Mouse (Mus musculus) limb, embryonic 15.5 days (tissue): ENCODE data around the gene Slc22a6. TPM values are rescaled to one million over a fixed set of nuclear protein-coding genes. Genes with fewer than 3 reads are reported as not detected.

Experiments used
- ATAC-seq: fragments of 200-750 bp; cut with Nextera tagmentation; 2 replicates; pipeline ENCODE4 v1.8.0; 2017; ENCODE audit warnings: low read depth, moderate TSS enrichment; ENCODE audit not compliant: insufficient number of reproducible peaks, low FRiP score, low TSS enrichment
- H3K27ac ChIP-seq: fragments of 300-500 bp; sonication (generic); 2 replicates; pipeline ENCODE4 v1.5.1; 2015; ENCODE audit warnings: moderate library complexity, mild to moderate bottlenecking, inconsistent platforms
- H3K27me3 ChIP-seq: fragments of 300-500 bp; sonication (generic); 2 replicates; pipeline ENCODE4 v1.6.1; 2015; ENCODE audit warnings: inconsistent platforms
- H3K36me3 ChIP-seq: fragments of 300-500 bp; sonication (generic); 2 replicates; pipeline ENCODE4 v1.6.1; 2015; ENCODE audit warnings: inconsistent platforms
- H3K4me1 ChIP-seq: fragments of 300-500 bp; sonication (generic); 2 replicates; pipeline ENCODE4 v1.6.1; 2015; ENCODE audit warnings: inconsistent platforms
- H3K4me2 ChIP-seq: fragments of 300-500 bp; sonication (generic); 2 replicates; pipeline ENCODE4 v1.6.1; 2015; ENCODE audit warnings: mild to moderate bottlenecking, inconsistent platforms
- H3K4me3 ChIP-seq: fragments of 300-500 bp; sonication (generic); 2 replicates; pipeline ENCODE4 v1.5.1; 2015; ENCODE audit warnings: mild to moderate bottlenecking, inconsistent platforms
- H3K9ac ChIP-seq: fragments of 300-500 bp; sonication (generic); 2 replicates; pipeline ENCODE4 v1.6.1; 2015; ENCODE audit warnings: inconsistent platforms
- H3K9me3 ChIP-seq: fragments of 300-500 bp; sonication (generic); 2 replicates; pipeline ENCODE4 v1.6.1; 2016; ENCODE audit warnings: inconsistent platforms
- WGBS: fragments of 180-500 bp; shearing (Covaris S2); methylation state at CpG from one replicate; pipeline ENCODE4 v1.1.7; 2015; 5-methylcytosine and 5-hydroxymethylcytosine counted together
- polyA plus RNA-seq: library from polyadenylated mRNA; unstranded; fragments of >200 nt; fragmentation: Nextera tagmentation; extraction: Ambion mirVana; gene quantifications from 2 replicates; pipeline ENCODE4 v1.2.1, GENCODE M21; 2015

Gene Slc22a6
- polyA plus RNA-seq, 1 experiment from 2014 or later, result 0.06 TPM

DNA sequence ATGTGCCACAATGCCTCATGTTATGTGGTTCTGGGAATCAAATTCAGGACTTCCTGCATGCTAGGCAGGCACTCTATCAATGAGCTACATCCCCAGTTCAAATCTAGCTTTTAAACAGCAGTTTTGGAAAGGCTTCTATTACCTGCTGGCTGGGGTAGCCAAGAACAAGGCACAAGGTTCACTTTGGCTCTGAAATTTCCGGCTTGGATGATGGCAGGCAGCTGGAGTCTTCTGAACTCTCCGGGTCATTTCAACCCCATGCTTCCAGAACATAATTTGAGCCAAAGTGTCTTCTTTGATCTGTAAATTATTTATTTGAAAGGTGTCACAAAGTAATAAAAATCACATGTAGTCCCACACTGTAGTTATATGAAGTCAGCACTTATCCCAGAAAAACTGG is 4.7 kb upstream of the Slc22a6 start:
- Histone ChIP-seq H3K27ac (no peak overlapping the region), H3K27me3 (no peaks in the 10 kb centered on the region), H3K4me3 (no peak overlapping the region), H3K36me3 (no peaks in the 10 kb centered on the region), H3K4me2 (no peak overlapping the region), H3K9me3 (no peaks in the 10 kb centered on the region), H3K4me1 (no peaks in the 10 kb centered on the region; the same call in 1 of the 2 replicates), H3K9ac (no peak overlapping the region)
- 29% methylated on average over 2 of the region's 2 CpGs for WGBS
- ATAC-seq, result no peak

DNA sequence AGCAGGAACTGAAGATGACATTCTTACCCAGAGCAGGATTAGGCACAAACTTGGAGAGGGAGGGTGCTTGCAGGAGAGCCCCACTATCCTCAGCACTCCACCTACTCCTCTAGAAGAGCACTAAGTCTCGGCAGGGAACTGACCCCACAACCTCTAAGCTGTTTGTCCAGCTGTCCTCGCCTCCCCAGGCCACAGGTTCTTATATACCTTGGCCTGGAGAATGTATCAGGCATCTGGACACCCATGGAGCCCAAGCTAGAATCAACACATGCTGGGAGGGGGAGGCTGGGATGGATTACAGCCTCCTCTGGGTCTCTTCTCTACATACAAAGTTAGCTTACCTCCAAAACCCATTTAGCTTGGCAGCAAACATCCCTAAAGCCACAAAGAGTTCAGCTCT is 3.5 kb upstream of the Slc22a6 start:
- Histone ChIP-seq H3K4me1 (no peaks in the 10 kb centered on the region; the same call in 1 of the 2 replicates), H3K27me3 (no peaks in the 10 kb centered on the region), H3K4me3 (no peak overlapping the region), H3K9ac (no peak overlapping the region), H3K9me3 (no peaks in the 10 kb centered on the region), H3K36me3 (no peaks in the 10 kb centered on the region), H3K4me2 (no peak overlapping the region), H3K27ac (no peak overlapping the region)
- no peak for ATAC-seq
- 73% methylated on average over 2 of the region's 2 CpGs for WGBS

DNA sequence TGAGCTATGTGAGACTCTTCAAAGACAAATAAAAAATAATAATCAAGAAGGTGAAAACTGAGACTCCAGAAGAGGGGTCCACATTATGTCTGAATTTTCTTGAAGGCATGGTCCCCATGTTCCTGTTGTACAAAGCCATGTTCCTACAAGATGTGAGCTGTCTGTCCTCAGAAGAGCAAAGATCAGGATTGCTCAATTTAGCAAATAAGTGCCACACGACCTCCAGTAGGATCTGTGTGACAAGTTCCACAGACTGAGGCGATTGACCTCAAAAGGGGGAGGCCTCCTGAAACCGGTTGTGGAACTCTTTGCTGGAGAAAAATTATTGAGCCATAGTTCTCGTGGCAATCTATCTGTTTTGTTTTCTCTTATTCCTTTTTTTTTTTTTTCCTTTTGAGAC is 1.5 kb upstream of the Slc22a6 start:
- WGBS, result 65% methylated on average over 4 of the region's 4 CpGs
- no peak overlapping the region for H3K4me2 ChIP-seq
- no peak for ATAC-seq
- H3K36me3 ChIP-seq, result no peaks in the 10 kb centered on the region
- no peak overlapping the region for H3K4me3 ChIP-seq
- H3K27me3 ChIP-seq, result no peaks in the 10 kb centered on the region
- H3K9me3 ChIP-seq, result no peaks in the 10 kb centered on the region
- H3K9ac ChIP-seq, result no peak overlapping the region
- H3K27ac ChIP-seq, result no peak overlapping the region
- H3K4me1 ChIP-seq, result no peaks in the 10 kb centered on the region; the same call in 1 of the 2 replicates

DNA sequence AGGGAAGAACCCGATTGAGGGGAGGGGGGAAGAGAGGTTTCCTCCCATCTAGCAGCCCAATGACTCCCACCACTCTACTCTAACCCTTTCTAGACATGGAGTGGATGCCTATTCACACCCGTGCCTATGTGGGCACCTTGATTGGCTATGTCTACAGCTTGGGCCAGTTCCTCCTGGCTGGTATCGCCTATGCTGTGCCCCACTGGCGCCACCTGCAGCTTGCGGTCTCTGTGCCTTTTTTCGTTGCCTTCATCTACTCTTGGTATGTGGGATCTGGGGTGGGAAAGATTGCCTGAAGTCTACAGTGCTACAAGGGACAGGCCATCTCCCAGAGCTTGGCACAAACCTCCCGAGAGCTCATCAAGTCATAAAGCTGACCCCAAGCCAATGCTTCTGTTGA is 3.3 kb downstream of the Slc22a6 start:
- Histone ChIP-seq H3K27me3 (no peaks in the 10 kb centered on the region), H3K4me1 (no peaks in the 10 kb centered on the region), H3K36me3 (no peaks in the 10 kb centered on the region), H3K4me2 (no peak overlapping the region), H3K27ac (no peak overlapping the region), H3K4me3 (no peak overlapping the region), H3K9ac (no peak overlapping the region), H3K9me3 (no peaks in the 10 kb centered on the region)
- ATAC-seq, result no peak
- WGBS, result 96% methylated on average over 7 of the region's 7 CpGs

DNA sequence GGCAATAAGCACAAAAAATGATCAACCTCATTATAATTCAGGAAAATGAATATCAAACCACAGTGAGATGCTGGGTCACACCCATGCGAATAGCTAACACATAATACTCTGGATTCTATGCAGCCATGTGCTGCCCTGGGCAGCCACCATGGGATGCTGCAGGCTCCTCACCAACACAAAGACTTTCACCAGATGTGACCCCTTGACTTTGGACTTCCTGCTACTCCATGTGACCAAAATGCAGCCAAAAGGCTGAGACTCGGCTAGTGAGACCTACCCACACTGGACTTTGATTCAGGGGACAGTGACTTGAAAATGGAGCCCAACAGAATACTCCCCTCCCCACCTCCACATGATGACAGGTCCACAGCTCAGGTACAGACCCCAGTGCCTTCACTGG is 12.4 kb downstream of the Slc22a6 start:
- H3K27ac ChIP-seq, result no peak overlapping the region
- ATAC-seq, result no peak
- H3K4me2 ChIP-seq, result no peak overlapping the region
- no peak overlapping the region for H3K9ac ChIP-seq
- no peaks in the 10 kb centered on the region for H3K9me3 ChIP-seq
- H3K27me3 ChIP-seq, result no peaks in the 10 kb centered on the region
- H3K36me3 ChIP-seq, result no peaks in the 10 kb centered on the region
- no peaks in the 10 kb centered on the region for H3K4me1 ChIP-seq
- 63% methylated on average over 2 of the region's 2 CpGs for WGBS
- H3K4me3 ChIP-seq, result no peak overlapping the region

DNA sequence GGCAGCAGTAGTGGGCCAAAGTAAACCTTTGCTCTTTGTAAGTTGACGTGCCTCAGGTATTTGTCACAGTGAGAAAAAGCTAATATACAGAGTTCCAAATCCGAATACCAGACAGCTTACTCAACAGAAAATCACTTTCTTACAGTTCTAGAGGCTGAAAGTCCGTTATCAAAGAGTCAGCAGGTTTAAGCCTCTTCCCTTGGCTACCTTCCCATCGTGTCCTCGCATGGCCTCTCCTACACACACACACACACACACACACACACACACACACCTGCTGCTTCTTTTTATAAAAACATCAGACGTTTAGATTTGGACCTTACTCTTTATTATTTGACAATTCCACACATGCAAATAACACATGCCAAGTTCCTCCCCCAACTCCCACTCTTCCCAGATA is 13.0 kb downstream of the Slc22a6 start:
- no peak for ATAC-seq

DNA sequence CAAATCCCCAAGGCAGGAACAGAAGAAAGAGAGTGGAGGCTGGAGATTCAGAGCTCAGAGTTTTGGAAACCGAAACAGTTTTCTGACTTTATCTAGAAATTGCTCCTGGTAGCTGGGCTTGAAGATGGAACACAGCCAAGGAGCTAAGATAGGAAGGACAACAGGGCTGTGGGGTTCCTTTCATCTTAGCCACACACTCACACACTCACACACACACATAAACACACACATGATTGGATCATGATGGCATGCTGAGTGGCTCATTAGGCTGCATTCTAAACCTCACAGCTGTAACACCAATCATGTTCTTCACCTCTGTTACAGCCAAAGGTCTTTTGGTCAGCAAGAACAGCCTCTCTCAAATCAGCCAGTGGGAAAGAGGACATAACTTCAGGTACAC is 14.2 kb downstream of the Slc22a6 start:
- no peak overlapping the region for H3K27ac ChIP-seq
- no peak overlapping the region for H3K4me3 ChIP-seq
- no peaks in the 10 kb centered on the region for H3K36me3 ChIP-seq
- WGBS, result 81% methylated on average over 1 of the region's 1 CpGs
- no peak overlapping the region for H3K4me2 ChIP-seq
- ATAC-seq, result no peak
- no peak overlapping the region for H3K9ac ChIP-seq
- H3K27me3 ChIP-seq, result no peaks in the 10 kb centered on the region
- H3K4me1 ChIP-seq, result no peaks in the 10 kb centered on the region
- no peaks in the 10 kb centered on the region for H3K9me3 ChIP-seq

More for the DNA sequence above, 13.0 kb downstream of the Slc22a6 start:
- 72% methylated on average over 6 of the region's 6 CpGs for WGBS
- Histone ChIP-seq H3K4me2 (no peak overlapping the region), H3K27me3 (no peaks in the 10 kb centered on the region), H3K36me3 (no peaks in the 10 kb centered on the region), H3K9ac (no peak overlapping the region), H3K9me3 (no peaks in the 10 kb centered on the region), H3K27ac (no peak overlapping the region), H3K4me1 (no peaks in the 10 kb centered on the region), H3K4me3 (no peak overlapping the region)

DNA sequence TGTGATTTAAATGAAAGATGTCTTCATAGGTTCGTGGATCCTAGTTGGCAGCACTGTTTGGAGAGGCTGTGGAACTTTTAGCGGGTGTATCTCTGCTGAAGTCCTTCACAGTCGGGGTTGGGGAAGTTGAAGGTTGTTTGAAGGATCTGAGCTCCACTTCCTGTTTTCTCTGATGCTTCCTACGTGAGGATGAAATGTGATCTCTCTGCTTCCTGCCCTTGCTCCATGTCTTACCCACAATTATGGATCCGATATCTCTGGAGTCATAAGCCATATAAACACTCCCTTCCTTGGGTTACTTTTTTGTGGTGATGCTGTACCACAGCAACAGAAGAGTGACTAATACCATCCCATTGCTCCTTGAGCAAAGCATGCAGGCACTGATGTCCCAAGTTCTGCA is 24.2 kb downstream of the Slc22a6 start:
- Histone ChIP-seq H3K4me3 (no peak overlapping the region), H3K27me3 (no peaks in the 10 kb centered on the region), H3K9ac (no peak overlapping the region), H3K4me2 (no peak overlapping the region), H3K27ac (no peak overlapping the region), H3K36me3 (no peaks in the 10 kb centered on the region), H3K4me1 (peaks cover 3% of the 10 kb centered on the region; the same call in 1 of the 2 replicates), H3K9me3 (no peaks in the 10 kb centered on the region)
- WGBS, result 54% methylated on average over 5 of the region's 5 CpGs
- no peak for ATAC-seq

DNA sequence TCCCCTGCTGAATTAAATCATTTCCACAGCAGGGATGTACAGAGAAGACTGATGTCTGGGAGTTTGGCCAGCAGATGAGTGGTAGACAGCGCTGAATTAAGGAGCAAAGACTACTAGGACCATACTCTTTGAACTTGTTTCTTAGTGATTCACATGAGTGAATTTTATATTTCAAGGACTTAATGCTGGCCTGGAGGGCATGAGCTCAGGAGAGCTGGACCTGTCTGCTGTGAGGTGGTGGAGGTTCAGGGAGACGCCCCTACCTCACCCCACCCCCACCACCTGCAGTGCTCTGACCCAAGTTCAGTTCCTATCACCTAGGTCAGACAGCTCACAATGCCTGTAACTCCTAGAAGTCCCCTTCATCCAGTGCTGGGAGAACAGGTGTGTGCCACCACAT is 28.6 kb downstream of the Slc22a6 start:
- Histone ChIP-seq H3K4me1 (peaks cover 3% of the 10 kb centered on the region; the same call in 1 of the 2 replicates), H3K4me2 (no peak overlapping the region), H3K27ac (no peak overlapping the region), H3K4me3 (no peak overlapping the region), H3K36me3 (no peaks in the 10 kb centered on the region), H3K27me3 (no peaks in the 10 kb centered on the region), H3K9ac (no peak overlapping the region), H3K9me3 (no peaks in the 10 kb centered on the region)
- no peak for ATAC-seq
- WGBS, result 68% methylated on average over 2 of the region's 2 CpGs

DNA sequence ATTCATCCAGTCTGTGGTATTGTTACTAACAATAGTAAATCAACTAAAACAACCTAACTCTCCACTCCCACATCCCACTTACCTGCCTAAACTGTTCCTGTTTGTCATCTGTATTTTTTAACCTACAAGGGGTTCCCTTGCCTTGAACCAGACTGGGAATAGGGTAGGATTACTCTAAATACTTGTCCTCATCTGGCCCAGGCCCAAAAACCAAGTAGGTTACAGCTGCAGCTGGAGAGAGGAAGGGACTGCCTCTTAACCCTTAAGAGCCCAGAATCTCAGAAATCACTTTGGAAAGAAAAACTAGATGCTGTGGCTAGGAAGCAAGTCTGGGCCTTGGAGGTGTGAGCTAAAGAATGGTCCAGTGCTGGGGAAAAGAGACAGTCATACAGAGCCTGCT is 38.0 kb downstream of the Slc22a6 start:
- peaks cover 4% of the 10 kb centered on the region; the same call in 1 of the 2 replicates for H3K4me1 ChIP-seq
- H3K4me2 ChIP-seq, result no peak overlapping the region
- no peak overlapping the region for H3K27ac ChIP-seq
- no peak overlapping the region for H3K4me3 ChIP-seq
- H3K36me3 ChIP-seq, result no peaks in the 10 kb centered on the region
- no peak for ATAC-seq
- H3K27me3 ChIP-seq, result no peaks in the 10 kb centered on the region
- H3K9me3 ChIP-seq, result no peaks in the 10 kb centered on the region
- H3K9ac ChIP-seq, result no peak overlapping the region

DNA sequence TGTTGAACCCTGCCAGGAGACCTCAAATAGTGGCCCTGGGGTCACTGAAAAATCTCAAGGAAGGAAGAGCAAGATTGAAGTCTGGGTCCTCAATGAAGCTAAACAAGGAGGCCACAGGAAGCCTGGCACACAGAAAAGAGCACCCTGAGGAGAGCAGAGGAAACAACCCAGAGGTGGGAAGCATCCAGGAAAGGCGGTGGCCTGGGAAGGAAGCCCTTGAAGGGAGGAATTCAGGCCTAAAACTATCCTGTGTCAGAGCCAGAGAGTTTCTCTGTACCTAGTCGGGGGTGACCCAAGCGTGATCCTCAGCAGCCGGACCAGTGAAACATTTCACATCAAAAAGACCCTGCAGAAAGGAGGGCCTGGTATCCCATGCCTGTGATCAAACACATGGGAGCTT is 38.5 kb downstream of the Slc22a6 start:
- ATAC-seq, result no peak

DNA sequence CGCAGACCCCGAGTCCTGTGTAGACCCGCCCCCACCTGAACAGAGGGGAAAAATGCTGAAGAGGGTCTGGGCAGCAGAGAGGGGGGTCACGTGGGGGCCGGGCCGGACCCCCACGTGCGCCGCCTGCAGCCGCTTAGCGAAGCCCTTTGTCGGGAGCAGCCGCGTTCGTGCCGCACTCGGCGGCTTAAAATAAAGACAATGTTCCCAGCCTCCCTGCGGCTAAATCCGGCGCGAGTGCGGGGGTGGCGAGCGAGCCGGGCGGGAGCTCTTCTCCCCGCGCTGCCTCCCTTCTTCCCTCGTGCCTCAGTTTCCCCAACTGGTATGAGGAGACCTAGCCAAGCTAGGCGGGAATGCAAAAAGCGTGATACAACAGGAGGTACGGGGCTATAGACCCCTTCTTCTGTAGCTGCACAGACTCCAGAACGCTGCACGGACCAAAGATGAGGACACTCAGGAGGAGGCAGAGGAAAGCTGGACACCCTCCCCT is 44.0 kb downstream of the Slc22a6 start:
- H3K9me3 ChIP-seq, result no peaks in the 10 kb centered on the region
- peak overlapping the region; percentile 44 for H3K4me3 ChIP-seq
- H3K27ac ChIP-seq, result no peak overlapping the region
- ATAC-seq, result no peak
- 1% methylated on average over 35 of the region's 35 CpGs for WGBS
- H3K27me3 ChIP-seq, result peaks cover 5% of the 10 kb centered on the region; the same call in 1 of the 2 replicates
- H3K4me2 ChIP-seq, result peak overlapping the region; percentile 91
- 0 out of 2 replicates have a peak overlapping the region, but pooled peaks have one; percentile 23 for H3K9ac ChIP-seq
- H3K4me1 ChIP-seq, result peaks cover 24% of the 10 kb centered on the region
- H3K36me3 ChIP-seq, result no peaks in the 10 kb centered on the region

More for the DNA sequence above, 38.5 kb downstream of the Slc22a6 start:
- no peak overlapping the region for H3K9ac ChIP-seq
- H3K9me3 ChIP-seq, result no peaks in the 10 kb centered on the region
- no peaks in the 10 kb centered on the region for H3K27me3 ChIP-seq
- no peak overlapping the region for H3K4me2 ChIP-seq
- no peaks in the 10 kb centered on the region for H3K36me3 ChIP-seq
- 74% methylated on average over 4 of the region's 4 CpGs for WGBS
- peaks cover 4% of the 10 kb centered on the region; the same call in 1 of the 2 replicates for H3K4me1 ChIP-seq
- H3K27ac ChIP-seq, result no peak overlapping the region
- no peak overlapping the region for H3K4me3 ChIP-seq

DNA sequence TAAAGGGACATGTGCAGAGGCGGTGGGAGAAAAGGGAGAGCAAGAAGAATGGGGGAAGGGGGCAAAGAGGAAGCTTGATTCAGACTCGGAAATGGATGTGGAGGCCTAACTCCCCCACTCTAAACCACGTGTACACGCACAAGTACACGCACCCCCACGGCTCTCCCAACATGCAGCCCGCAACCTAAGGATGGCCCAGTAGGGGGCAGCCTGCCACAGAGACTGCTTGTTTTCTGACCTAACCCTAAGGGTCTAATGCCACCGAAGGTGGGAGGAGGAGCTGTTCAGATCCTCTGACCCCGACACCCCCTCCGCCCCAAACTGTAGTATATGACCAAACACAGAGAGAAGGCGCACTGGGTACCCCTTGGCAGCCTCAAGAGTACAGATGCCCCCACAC is 44.5 kb downstream of the Slc22a6 start:
- 4% methylated on average over 11 of the region's 11 CpGs for WGBS

More for the DNA sequence above, 44.5 kb downstream of the Slc22a6 start:
- Histone ChIP-seq H3K4me1 (peaks cover 24% of the 10 kb centered on the region), H3K4me3 (peak overlapping the region; percentile 44), H3K36me3 (no peaks in the 10 kb centered on the region), H3K9me3 (no peaks in the 10 kb centered on the region), H3K9ac (0 out of 2 replicates have a peak overlapping the region, but pooled peaks have one; percentile 23), H3K4me2 (peak overlapping the region; percentile 91), H3K27me3 (peaks cover 5% of the 10 kb centered on the region; the same call in 1 of the 2 replicates), H3K27ac (no peak overlapping the region)
- ATAC-seq, result no peak
